Mouse (Mus musculus) left cerebral cortex, postnatal 36 days (tissue): ENCODE measurements around the gene Klk1b3. TPM values are rescaled to one million over a fixed set of nuclear protein-coding genes. Genes with fewer than 3 reads are reported as not detected.
A peak's percentile ranks its signal among the peaks of the same experiment; 100 is the strongest.
"Not testable (repeated sequence)": the region's sequence is repeated elsewhere in the genome, so short reads cannot be mapped to it uniquely, and the experiment has no call there.

Experiments used
- DNase-seq, 2 experiments: peaks; one replicate each; pipeline ENCODE4 v3.0.0; 2021 to 2022; ENCODE audit warnings: low spot score in 2 of 2, mixed read lengths in 1 of 2
- intact Hi-C: fragments of 180-260 bp; cut with DNase I; formaldehyde crosslinking; loops from one replicate; pipeline ENCODE4 v1.15.1; 2025
- total RNA-seq, 2 experiments: library from RNA; stranded (reverse); gene quantifications; 2 replicates each; pipeline ENCODE4 v1.2.3; 2021

Gene Klk1b3
- not detected for total RNA-seq

GRCm38 (mm10) chr7:44197891-44198290 is at the start of gene Klk1b3:
Klk1b3 (plus strand) TSS chr7:44198191.
- intact Hi-C loops, result no loop called here
- no peak for DNase-seq

- DNase-seq, result no peak
- intact Hi-C loops, result no loop called here
Observed at GRCm38 (mm10) chr7:44179299-44180045, 18.5 kb upstream of the Klk1b3 start.

- intact Hi-C loops, DNase-seq: not testable (repeated sequence)
Observed at GRCm38 (mm10) chr7:44186516-44186915, 11.5 kb upstream of the Klk1b3 start.

GRCm38 (mm10) chr7:44187936-44188335 is 10.1 kb upstream of the Klk1b3 start, which contains the start of gene Klk1b24:
Klk1b24 (plus strand) TSS chr7:44188236.
- DNase-seq, intact Hi-C loops: not testable (repeated sequence)

GRCm38 (mm10) chr7:44193466-44193865 is 4.5 kb upstream of the Klk1b3 start:
- intact Hi-C loops, DNase-seq: not testable (repeated sequence)

GRCm38 (mm10) chr7:44207135-44207534 is 9.1 kb downstream of the Klk1b3 start, which contains the start of gene Klk1b4:
Klk1b4 (plus strand) TSS chr7:44207435.
- DNase-seq, intact Hi-C loops: not testable (repeated sequence)

GRCm38 (mm10) chr7:44208307-44208706 is 10.3 kb downstream of the Klk1b3 start:
- intact Hi-C loops, result no loop called here
- DNase-seq, result no peak

GRCm38 (mm10) chr7:44215645-44216044 is 17.7 kb downstream of the Klk1b3 start, which contains the start of gene Klk1b5:
Klk1b5 (plus strand) TSS chr7:44215945.
- intact Hi-C loops, result no loop called here

GRCm38 (mm10) chr7:44221601-44222000 is 23.6 kb downstream of the Klk1b3 start:
- intact Hi-C loops, DNase-seq: not testable (repeated sequence)

More at GRCm38 (mm10) chr7:44215645-44216044, 17.7 kb downstream of the Klk1b3 start, which contains the start of gene Klk1b5:
- no peak for DNase-seq

GRCm38 (mm10) chr7:44222335-44222734 is 24.3 kb downstream of the Klk1b3 start:
- intact Hi-C loops, DNase-seq: not testable (repeated sequence)

GRCm38 (mm10) chr7:44225076-44225475 is 27.1 kb downstream of the Klk1b3 start, which contains the start of gene Klk1:
Klk1 (plus strand) TSS chr7:44225360.
- no peak for DNase-seq

GRCm38 (mm10) chr7:44235909-44236308 is 37.9 kb downstream of the Klk1b3 start, which contains the start of gene Gm36864:
Gm36864 (plus strand) TSS chr7:44236177.
- no peak for DNase-seq
- intact Hi-C loops, result no loop called here

More at GRCm38 (mm10) chr7:44225076-44225475, 27.1 kb downstream of the Klk1b3 start, which contains the start of gene Klk1:
- intact Hi-C loops, result no loop called here

GRCm38 (mm10) chr7:44239913-44240312 is 41.9 kb downstream of the Klk1b3 start:
- intact Hi-C loops, result no loop called here
- DNase-seq, result no peak

- intact Hi-C loops, result no loop called here
- DNase-seq, result no peak
Observed at GRCm38 (mm10) chr7:44240712-44241111, 42.7 kb downstream of the Klk1b3 start.

GRCm38 (mm10) chr7:44241163-44241562 is 43.2 kb downstream of the Klk1b3 start:
- intact Hi-C loops, result no loop called here
- DNase-seq, result no peak

- no peak for DNase-seq
- intact Hi-C loops, result no loop called here
Observed at GRCm38 (mm10) chr7:44244080-44244479, 46.1 kb downstream of the Klk1b3 start.

- intact Hi-C loops, result no loop called here
- DNase-seq, result peak; percentile 90 to 92
Observed at GRCm38 (mm10) chr7:44246055-44246983, 48.3 kb downstream of the Klk1b3 start, which contains the start of the genes 1700028J19Rik and 2410002F23Rik. 1700028J19Rik (minus strand) TSS chr7:44246695. 2410002F23Rik (plus strand) TSS chr7:44246722.

- intact Hi-C loops, result no loop called here
- DNase-seq, result peak in 1 of 2 experiments; percentile 63
Observed at GRCm38 (mm10) chr7:44246984-44247470, 49.0 kb downstream of the Klk1b3 start.

GRCm38 (mm10) chr7:44247971-44248370 is 50.0 kb downstream of the Klk1b3 start:
- no peak for DNase-seq
- intact Hi-C loops, result no loop called here
